Mouse (Mus musculus) olfactory bulb, adult 2 months (tissue): ENCODE results near the gene Pan2. TPM values are rescaled to one million over a fixed set of nuclear protein-coding genes. Genes with fewer than 3 reads are reported as not detected.
"Not testable (repeated sequence)": the region's sequence is repeated elsewhere in the genome, so short reads cannot be mapped to it uniquely, and the experiment has no call there.

Source experiments
- H3K27ac ChIP-seq: fragments of 200-500 bp; 2 replicates; pipeline ENCODE4 v1.5.1; 2012; ENCODE audit warnings: low read depth, low read length; ENCODE audit not compliant: insufficient read depth
- H3K4me1 ChIP-seq: fragments of 200-500 bp; 2 replicates; pipeline ENCODE4 v1.6.1; 2012; ENCODE audit warnings: low read length; ENCODE audit not compliant: control insufficient read depth, insufficient read depth
- H3K4me3 ChIP-seq: fragments of 200-500 bp; 2 replicates; pipeline ENCODE4 v1.5.1; 2012; ENCODE audit warnings: mild to moderate bottlenecking, low read depth, low read length, moderate library complexity; ENCODE audit not compliant: insufficient read depth
- CTCF ChIP-seq: fragments of 200-500 bp; IDR thresholded peaks from 2 replicates; pipeline ENCODE4 v1.5.1; 2012; ENCODE audit warnings: low read depth, mild to moderate bottlenecking, low read length, moderate library complexity; ENCODE audit not compliant: insufficient read depth
- POLR2A ChIP-seq: fragments of 200-500 bp; IDR thresholded peaks from 2 replicates; pipeline ENCODE4 v1.6.1; 2012; ENCODE audit warnings: mild to moderate bottlenecking, low read depth, low read length, moderate library complexity; ENCODE audit not compliant: insufficient read depth
- WGBS: fragments of 180-500 bp; shearing (Covaris S2); methylation state at CpG from one replicate; pipeline ENCODE4 v1.1.7; 2018; 5-methylcytosine and 5-hydroxymethylcytosine counted together
- polyA plus RNA-seq: library from polyadenylated mRNA; stranded (reverse); fragments of >200 nt; gene quantifications from 2 replicates; pipeline ENCODE4 v1.2.4, GENCODE M21; 2012; ENCODE audit warnings: low replicate concordance; ENCODE audit not compliant: missing spikeins, insufficient read depth, insufficient read length

Pan2 gene
- polyA plus RNA-seq, 1 experiment, result not detected

- Histone ChIP-seq H3K4me1 (peaks cover 11% of the 10 kb centered on the region), H3K4me3 (no peak overlapping the region), H3K27ac (no peak overlapping the region)
- 58% methylated on average over 8 of the region's 8 CpGs for WGBS
- TF ChIP-seq POLR2A, result no peak
- no peak for TF ChIP-seq CTCF
Measured at GRCm38 (mm10) chr10:128326825-128327224, 23.7 kb downstream of the Pan2 start.

DNA sequence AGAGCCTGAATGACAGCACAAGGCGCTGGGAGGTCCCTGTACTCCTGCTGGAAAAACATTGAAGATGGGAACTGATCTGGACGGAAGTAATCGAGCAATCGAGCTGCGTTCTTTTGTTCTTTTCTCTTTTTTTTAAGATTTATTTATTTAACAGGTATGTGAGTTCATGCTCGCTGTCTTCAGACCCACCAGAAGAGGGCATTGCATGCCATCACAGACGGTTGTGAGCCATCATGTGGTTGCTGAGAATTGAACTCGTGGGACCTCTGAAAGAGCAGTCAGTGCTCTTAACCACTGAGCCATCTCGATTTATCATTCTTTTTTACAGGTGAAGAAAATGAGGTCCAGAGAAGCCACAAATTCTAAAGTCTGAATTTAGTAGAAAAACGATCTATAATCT is 24.5 kb downstream of the Pan2 start:
- Histone ChIP-seq H3K27ac (no peak overlapping the region), H3K4me1 (peaks cover 11% of the 10 kb centered on the region), H3K4me3 (no peak overlapping the region)
- WGBS, result 78% methylated on average over 10 of the region's 10 CpGs
- TF ChIP-seq POLR2A (no peak), CTCF (no peak)

- H3K27ac ChIP-seq, H3K4me3 ChIP-seq, H3K4me1 ChIP-seq: not testable (repeated sequence)
- 77% methylated on average over 6 of the region's 6 CpGs for WGBS
Measured at GRCm38 (mm10) chr10:128332358-128333249, 29.5 kb downstream of the Pan2 start.

- no peak overlapping the region; the same call in 1 of the 2 replicates for H3K27ac ChIP-seq
- WGBS, result 0% methylated on average over 4 of the region's 4 CpGs
Measured at GRCm38 (mm10) chr10:128335582-128335981, 32.4 kb downstream of the Pan2 start.

DNA sequence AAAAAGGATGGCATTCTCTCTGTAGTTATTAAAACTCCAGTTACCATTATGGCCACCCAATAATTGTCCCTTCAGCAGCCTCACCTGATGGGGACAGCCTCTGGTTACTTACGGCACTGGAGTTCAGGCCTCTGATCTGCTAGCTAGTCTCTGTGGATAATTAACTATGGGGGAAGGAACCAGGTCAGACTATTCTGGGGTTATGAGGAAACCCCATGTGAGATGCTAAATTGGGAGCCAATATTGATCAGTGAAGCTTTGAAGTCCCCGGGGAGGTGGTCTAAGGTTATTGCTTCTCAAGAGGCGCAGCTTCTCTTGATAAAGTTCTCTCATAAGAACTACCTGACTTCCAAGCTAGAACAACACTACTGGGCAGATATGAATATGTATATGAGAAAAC is 33.1 kb downstream of the Pan2 start:
- Histone ChIP-seq H3K27ac (no peak overlapping the region), H3K4me3 (no peak overlapping the region), H3K4me1 (0 out of 2 replicates have a peak, but pooled peaks cover 3% of the 10 kb centered on the region)
- no peak for TF ChIP-seq CTCF
- TF ChIP-seq POLR2A, result no peak
- WGBS, result 94% methylated on average over 3 of the region's 3 CpGs

More at GRCm38 (mm10) chr10:128335582-128335981, 32.4 kb downstream of the Pan2 start:
- H3K4me1 ChIP-seq, result 0 out of 2 replicates have a peak, but pooled peaks cover 3% of the 10 kb centered on the region
- TF ChIP-seq POLR2A (no peak), CTCF (no peak)
- no peak overlapping the region for H3K4me3 ChIP-seq

- 74% methylated on average over 3 of the region's 3 CpGs for WGBS
- H3K27ac ChIP-seq, result no peak overlapping the region
Measured at GRCm38 (mm10) chr10:128336597-128336996, 33.5 kb downstream of the Pan2 start.

DNA sequence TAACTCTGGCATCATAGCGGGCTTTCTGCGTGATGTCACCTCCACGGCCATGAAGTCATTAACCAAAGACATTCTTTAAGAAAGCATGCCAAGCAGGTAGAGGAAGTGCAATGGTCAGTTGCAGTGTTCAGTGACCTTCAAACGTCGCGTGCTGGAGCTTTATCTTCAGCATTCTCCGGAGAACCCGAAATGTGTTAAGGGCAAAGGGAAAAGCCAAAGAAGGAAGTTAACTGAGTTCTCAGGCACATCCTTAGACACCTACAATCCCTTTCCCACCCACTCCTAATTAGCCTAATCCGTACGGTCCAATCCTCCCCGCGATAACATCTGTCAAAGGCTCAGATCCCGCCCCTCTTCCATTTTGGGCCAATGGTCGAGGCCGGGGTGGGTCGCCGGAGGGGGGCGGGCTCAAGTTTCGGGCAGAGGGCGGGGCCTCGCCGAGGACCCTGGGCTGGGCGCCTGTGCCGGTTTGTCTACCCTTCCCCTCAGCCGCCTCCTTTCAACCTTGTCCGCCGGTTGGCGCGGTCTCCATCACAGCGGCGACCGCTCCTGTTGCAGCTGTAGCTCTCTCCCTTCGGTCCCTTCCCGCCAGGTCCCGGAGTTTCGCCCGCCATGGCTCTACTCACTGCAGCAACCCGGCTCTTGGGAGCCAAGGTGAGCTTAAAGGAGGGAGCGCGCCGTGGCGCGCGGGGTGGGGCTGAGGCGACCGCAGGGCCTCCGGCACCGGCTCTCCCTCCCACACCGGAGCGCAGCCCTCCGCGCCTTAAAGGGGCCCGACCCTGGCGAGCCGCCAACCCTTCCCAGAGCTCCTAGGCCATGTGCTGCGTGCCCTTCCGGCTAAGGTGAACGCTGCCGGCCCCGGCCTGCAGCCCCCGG is 34.4 kb downstream of the Pan2 start, which contains the start of gene Cs:
Gene Cs, plus strand, starts transcription at position 429 of the 876 bp plus-strand sequence.
- WGBS, result under 1% methylated on average over 61 of the region's 61 CpGs
- Histone ChIP-seq H3K27ac (peak within 1 kb of the TSS; percentile 97), H3K4me1 (0 out of 2 replicates have a peak, but pooled peaks cover 3% of the 10 kb centered on the region), H3K4me3 (peak within 1 kb of the TSS; percentile 98)
- TF ChIP-seq POLR2A, result peak; percentile 90
- no peak for TF ChIP-seq CTCF

More at GRCm38 (mm10) chr10:128336597-128336996, 33.5 kb downstream of the Pan2 start:
- H3K4me1 ChIP-seq, result 0 out of 2 replicates have a peak, but pooled peaks cover 3% of the 10 kb centered on the region
- H3K4me3 ChIP-seq, result no peak overlapping the region
- TF ChIP-seq CTCF, result no peak
- no peak for TF ChIP-seq POLR2A

DNA sequence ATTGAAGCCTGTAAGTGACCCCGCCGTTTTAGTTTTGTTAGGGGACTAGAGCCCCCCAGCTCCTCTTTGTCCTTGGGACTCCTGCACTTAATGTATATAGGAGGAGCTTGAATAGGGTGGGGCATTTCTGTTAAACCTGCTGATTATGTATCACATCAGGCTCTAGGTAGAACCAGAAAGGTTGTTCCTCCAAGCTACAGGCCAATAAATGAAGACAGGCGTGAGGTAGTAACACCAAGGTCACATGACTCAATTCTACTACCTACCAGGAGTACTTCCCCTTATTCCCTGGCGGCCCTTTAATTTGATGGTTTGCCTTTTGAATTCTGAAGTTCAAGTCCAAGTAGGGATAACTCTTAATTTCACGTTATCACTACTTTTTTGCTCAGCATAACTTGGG is 35.3 kb downstream of the Pan2 start:
- Histone ChIP-seq H3K4me1 (0 out of 2 replicates have a peak, but pooled peaks cover 4% of the 10 kb centered on the region), H3K27ac (peak overlapping the region; percentile 97), H3K4me3 (peak overlapping the region; percentile 98)
- TF ChIP-seq CTCF, result no peak
- TF ChIP-seq POLR2A, result no peak
- WGBS, result 8% methylated on average over 5 of the region's 5 CpGs

DNA sequence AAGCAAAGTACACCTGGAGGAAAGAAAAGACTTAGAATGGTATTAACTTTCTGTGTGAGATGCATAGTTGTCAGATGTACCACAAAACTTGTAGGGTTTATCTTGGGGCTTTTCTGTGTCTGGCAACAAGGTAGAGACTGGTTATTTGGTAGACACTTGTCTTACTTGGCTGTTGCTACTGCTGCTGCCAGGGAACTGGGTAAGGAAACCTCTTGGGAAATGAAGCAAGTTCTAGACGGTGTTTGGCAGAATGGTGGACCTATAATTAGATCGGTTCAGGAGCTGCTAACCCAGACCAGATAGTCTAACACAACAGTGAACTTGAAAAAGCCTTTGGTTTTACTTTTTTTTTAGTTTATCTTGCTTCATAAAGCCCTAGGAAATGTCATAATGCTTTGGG is 35.8 kb downstream of the Pan2 start:
- TF ChIP-seq CTCF, result no peak
- no peak for TF ChIP-seq POLR2A
- 11% methylated on average over 2 of the region's 2 CpGs for WGBS
- Histone ChIP-seq H3K4me1 (0 out of 2 replicates have a peak, but pooled peaks cover 4% of the 10 kb centered on the region), H3K27ac (no peak overlapping the region), H3K4me3 (no peak overlapping the region)
